Mouse (Mus musculus): Measurements from ENCODE around the gene Babam2.

DNA sequence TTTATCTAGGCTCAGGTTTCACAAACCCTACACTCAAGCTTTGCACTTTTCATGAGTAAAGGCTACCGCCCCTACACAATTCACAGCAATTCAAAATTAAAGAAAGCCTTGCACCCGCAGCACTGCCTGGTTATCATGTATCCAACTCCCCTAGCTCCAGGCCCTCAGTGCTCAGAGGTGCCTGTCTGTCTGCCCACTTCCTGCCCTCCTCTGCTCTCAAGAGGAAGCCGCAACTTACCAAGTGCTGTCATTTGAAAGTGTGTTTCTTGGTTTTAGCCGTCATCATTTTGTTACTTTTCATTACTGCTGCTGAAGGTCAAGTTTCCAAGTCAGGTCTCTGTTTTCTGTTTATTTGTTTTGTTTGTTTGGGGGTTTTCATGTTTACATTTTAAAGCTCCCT, 221.1 kb downstream of the Babam2 start:
- no peak for TF ChIP-seq POLR2A (IDR thresholded peaks at IDR 0.05; ENCODE audit: low read depth, low read length)
- no peak for TF ChIP-seq CTCF (IDR thresholded peaks at IDR 0.05; ENCODE audit: extremely low read depth, insufficient read length, insufficient replicate concordance, low read depth, low read length)

All from small intestine, adult 2 months (tissue).